Mouse (Mus musculus): ENCODE results near the gene Gtpbp3.

GRCm38 (mm10) chr8:71487691-71488445, at the start of gene Gtpbp3:
- TF ChIP-seq EP300 (IDR thresholded peaks at IDR 0.05; ENCODE audit: insufficient read depth, low read depth, low read length) (no peak), CTCF (IDR thresholded peaks at IDR 0.05) (no peak), POLR2A (IDR thresholded peaks at IDR 0.05; ENCODE audit: insufficient read depth, low read depth, low read length) (no peak; the same call in 1 of the 2 replicates)
